Mouse (Mus musculus): ENCODE data around the gene Stag2. TPM values are rescaled to one million over a fixed set of nuclear protein-coding genes. Genes with fewer than 3 reads are reported as not detected.

Gene Stag2
- polyA plus RNA-seq, 1 experiment = 72.5 TPM

GRCm38 (mm10) chrX:42149557-42150345 lies 634 bp downstream of the Stag2 start:
- H3K4me1 ChIP-seq (ENCODE audit: control insufficient read depth, insufficient read depth, low read length) = peaks cover 8% of the 10 kb centered on the region
- TF ChIP-seq CTCF (IDR thresholded peaks at IDR 0.05; ENCODE audit: low read depth, low read length) (no peak), POLR2A (IDR thresholded peaks at IDR 0.05; ENCODE audit: borderline replicate concordance, low read depth, low read length) (no peak)
- H3K27ac ChIP-seq (ENCODE audit: insufficient read depth, low read depth, low read length) = peak overlapping the region; percentile 96
- H3K4me3 ChIP-seq (ENCODE audit: insufficient read depth, low read length) = peak overlapping the region; percentile 64

- Histone ChIP-seq H3K27ac (ENCODE audit: insufficient read depth, low read depth, low read length) (peak overlapping the region; percentile 98), H3K4me3 (ENCODE audit: insufficient read depth, low read length) (peak overlapping the region; percentile 86), H3K4me1 (ENCODE audit: control insufficient read depth, insufficient read depth, low read length) (peaks cover 12% of the 10 kb centered on the region)
- no peak for TF ChIP-seq CTCF (IDR thresholded peaks at IDR 0.05; ENCODE audit: low read depth, low read length)
- no peak for TF ChIP-seq POLR2A (IDR thresholded peaks at IDR 0.05; ENCODE audit: borderline replicate concordance, low read depth, low read length)
These were observed 1.4 kb downstream of the Stag2 start for GRCm38 (mm10) chrX:42150346-42151023.

GRCm38 (mm10) chrX:42151024-42151754 lies 2.1 kb downstream of the Stag2 start:
- Histone ChIP-seq H3K4me3 (ENCODE audit: insufficient read depth, low read length) (peak overlapping the region; percentile 86), H3K4me1 (ENCODE audit: control insufficient read depth, insufficient read depth, low read length) (peaks cover 16% of the 10 kb centered on the region), H3K27ac (ENCODE audit: insufficient read depth, low read depth, low read length) (peak overlapping the region; percentile 98)
- TF ChIP-seq POLR2A (IDR thresholded peaks at IDR 0.05; ENCODE audit: borderline replicate concordance, low read depth, low read length) = no peak

- Histone ChIP-seq H3K4me1 (ENCODE audit: control insufficient read depth, insufficient read depth, low read length) (peaks cover 15% of the 10 kb centered on the region), H3K27ac (ENCODE audit: insufficient read depth, low read depth, low read length) (peak overlapping the region; percentile 98), H3K4me3 (ENCODE audit: insufficient read depth, low read length) (peak overlapping the region; percentile 86)
- no peak for TF ChIP-seq POLR2A (IDR thresholded peaks at IDR 0.05; ENCODE audit: borderline replicate concordance, low read depth, low read length)
- no peak for TF ChIP-seq CTCF (IDR thresholded peaks at IDR 0.05; ENCODE audit: low read depth, low read length)
These were observed 2.8 kb downstream of the Stag2 start for GRCm38 (mm10) chrX:42151903-42152369.

GRCm38 (mm10) chrX:42153056-42153455 lies 3.9 kb downstream of the Stag2 start:
- peaks cover 8% of the 10 kb centered on the region; the same call in 1 of the 2 replicates for H3K4me1 ChIP-seq (ENCODE audit: control insufficient read depth, insufficient read depth, low read length)
- H3K27ac ChIP-seq (ENCODE audit: insufficient read depth, low read depth, low read length) = no peak overlapping the region; the same call in 1 of the 2 replicates
- peak overlapping the region; percentile 52 for H3K4me3 ChIP-seq (ENCODE audit: insufficient read depth, low read length)
- TF ChIP-seq POLR2A (IDR thresholded peaks at IDR 0.05; ENCODE audit: borderline replicate concordance, low read depth, low read length) (no peak), CTCF (IDR thresholded peaks at IDR 0.05; ENCODE audit: low read depth, low read length) (no peak)

- TF ChIP-seq CTCF (IDR thresholded peaks at IDR 0.05; ENCODE audit: low read depth, low read length) (no peak), POLR2A (IDR thresholded peaks at IDR 0.05; ENCODE audit: borderline replicate concordance, low read depth, low read length) (no peak)
- Histone ChIP-seq H3K4me1 (ENCODE audit: control insufficient read depth, insufficient read depth, low read length) (peaks cover 4% of the 10 kb centered on the region), H3K4me3 (ENCODE audit: insufficient read depth, low read length) (no peak overlapping the region), H3K27ac (ENCODE audit: insufficient read depth, low read depth, low read length) (no peak overlapping the region)
These were observed 16.3 kb downstream of the Stag2 start for GRCm38 (mm10) chrX:42165455-42165854.

- TF ChIP-seq CTCF (IDR thresholded peaks at IDR 0.05; ENCODE audit: low read depth, low read length) = no peak
- no peak for TF ChIP-seq POLR2A (IDR thresholded peaks at IDR 0.05; ENCODE audit: borderline replicate concordance, low read depth, low read length)
These were observed 21.7 kb downstream of the Stag2 start for GRCm38 (mm10) chrX:42170811-42171210.

GRCm38 (mm10) chrX:42187590-42187989 lies 38.5 kb downstream of the Stag2 start:
- Histone ChIP-seq H3K27ac (ENCODE audit: insufficient read depth, low read depth, low read length) (no peak overlapping the region), H3K4me3 (ENCODE audit: insufficient read depth, low read length) (no peak overlapping the region), H3K4me1 (ENCODE audit: control insufficient read depth, insufficient read depth, low read length) (no peaks in the 10 kb centered on the region)
- TF ChIP-seq CTCF (IDR thresholded peaks at IDR 0.05; ENCODE audit: low read depth, low read length) (no peak), POLR2A (IDR thresholded peaks at IDR 0.05; ENCODE audit: borderline replicate concordance, low read depth, low read length) (no peak)

More at GRCm38 (mm10) chrX:42170811-42171210, 21.7 kb downstream of the Stag2 start:
- H3K4me3 ChIP-seq (ENCODE audit: insufficient read depth, low read length) = no peak overlapping the region
- H3K27ac ChIP-seq (ENCODE audit: insufficient read depth, low read depth, low read length) = peak overlapping the region; percentile 6; the same call in 1 of the 2 replicates
- peaks cover 11% of the 10 kb centered on the region for H3K4me1 ChIP-seq (ENCODE audit: control insufficient read depth, insufficient read depth, low read length)

- TF ChIP-seq POLR2A (IDR thresholded peaks at IDR 0.05; ENCODE audit: borderline replicate concordance, low read depth, low read length) = no peak
- no peak for TF ChIP-seq CTCF (IDR thresholded peaks at IDR 0.05; ENCODE audit: low read depth, low read length)
- Histone ChIP-seq H3K27ac (ENCODE audit: insufficient read depth, low read depth, low read length) (no peak overlapping the region), H3K4me1 (ENCODE audit: control insufficient read depth, insufficient read depth, low read length) (no peaks in the 10 kb centered on the region), H3K4me3 (ENCODE audit: insufficient read depth, low read length) (no peak overlapping the region)
These were observed 39.8 kb downstream of the Stag2 start for GRCm38 (mm10) chrX:42188825-42189426.
